Mouse (Mus musculus) left cerebral cortex, postnatal 4 days (tissue): ENCODE results near the gene Dapp1. TPM values are rescaled to one million over a fixed set of nuclear protein-coding genes. Genes with fewer than 3 reads are reported as not detected.
"Not testable (repeated sequence)": the region's sequence is repeated elsewhere in the genome, so short reads cannot be mapped to it uniquely, and the experiment has no call there.

ENCODE experiments used
- DNase-seq: peaks from one replicate; pipeline ENCODE4 v3.0.0-alpha.2; 2022
- intact Hi-C: fragments of 180-260 bp; cut with DNase I; formaldehyde crosslinking; loops from one replicate; pipeline ENCODE4 v1.15.1; 2025
- total RNA-seq, 2 experiments: library from RNA; stranded (reverse); gene quantifications; 2 replicates each; pipeline ENCODE4 v1.2.3; 2021

Dapp1 gene
- total RNA-seq, 2 experiments from 2014 or later: 4.7 to 4.8 TPM

DNA sequence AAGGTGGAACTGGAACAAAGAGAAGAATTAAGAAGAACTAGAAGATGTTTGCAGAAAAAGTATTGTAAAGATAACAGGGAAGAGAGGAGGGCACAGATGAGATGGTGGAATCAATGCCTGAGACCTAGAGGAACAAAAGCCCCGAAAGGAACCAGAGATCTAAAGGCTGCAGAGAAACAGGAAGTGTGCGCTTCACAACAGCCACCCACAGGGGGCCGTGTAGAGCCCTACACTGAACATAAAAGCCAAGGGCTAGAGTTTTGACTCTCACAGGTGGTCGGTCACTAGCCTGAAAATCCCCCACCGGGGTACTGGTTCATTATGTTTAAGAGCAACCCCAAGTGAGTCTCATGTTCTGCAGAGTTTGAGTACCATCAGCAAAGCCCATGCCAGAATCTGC is 11.0 kb upstream of the Dapp1 start:
- DNase-seq: no peak
- intact Hi-C loops: loop anchor here (5.0 kb wide), 1 partner anchor 150 kb away; the partner anchor contains the start of genes Mttp and Trmt10a

DNA sequence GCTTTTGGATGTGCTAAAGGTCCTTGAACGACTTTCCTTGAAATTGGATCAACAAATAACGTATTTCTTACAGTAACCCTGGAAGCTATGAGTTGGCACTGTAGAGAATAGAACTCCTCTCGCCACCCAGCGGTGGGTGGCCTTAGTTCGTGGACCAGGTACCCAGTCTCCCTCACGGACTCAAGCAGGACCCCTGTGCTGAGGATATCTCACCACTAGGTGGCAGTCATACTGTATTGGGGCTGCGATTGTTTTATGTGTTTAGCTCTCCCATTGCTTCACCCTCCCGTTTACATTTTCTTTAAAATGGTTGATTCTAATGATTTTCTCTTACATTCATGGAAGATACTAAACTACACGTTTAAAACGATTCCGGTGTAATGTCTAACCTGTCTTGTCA is 9.8 kb upstream of the Dapp1 start:
- intact Hi-C loops: loop anchor here (5.0 kb wide), 1 partner anchor 151 kb away; the partner anchor contains the start of genes Mttp and Trmt10a
- DNase-seq: peak; percentile 72

DNA sequence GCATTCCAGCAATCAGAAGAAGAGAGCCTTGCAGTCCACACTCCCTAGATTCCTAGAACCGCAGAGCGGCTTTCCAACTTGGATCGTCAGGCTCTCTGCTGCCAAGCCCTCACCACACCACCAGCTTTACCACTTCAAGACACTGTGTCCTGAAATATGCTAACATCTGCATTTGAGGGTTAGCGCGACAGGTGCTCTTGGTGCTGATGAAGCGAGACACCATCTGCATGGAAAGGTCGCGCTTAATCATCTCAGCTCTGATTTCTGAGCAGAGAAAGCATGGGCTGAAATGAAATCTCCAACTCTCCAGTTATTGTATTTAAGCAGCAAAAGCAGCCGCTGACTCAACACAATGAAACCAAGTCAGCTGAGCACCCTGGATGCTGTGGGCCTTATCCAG is 8.1 kb upstream of the Dapp1 start:
- no peak for DNase-seq
- intact Hi-C loops: no loop called here

DNA sequence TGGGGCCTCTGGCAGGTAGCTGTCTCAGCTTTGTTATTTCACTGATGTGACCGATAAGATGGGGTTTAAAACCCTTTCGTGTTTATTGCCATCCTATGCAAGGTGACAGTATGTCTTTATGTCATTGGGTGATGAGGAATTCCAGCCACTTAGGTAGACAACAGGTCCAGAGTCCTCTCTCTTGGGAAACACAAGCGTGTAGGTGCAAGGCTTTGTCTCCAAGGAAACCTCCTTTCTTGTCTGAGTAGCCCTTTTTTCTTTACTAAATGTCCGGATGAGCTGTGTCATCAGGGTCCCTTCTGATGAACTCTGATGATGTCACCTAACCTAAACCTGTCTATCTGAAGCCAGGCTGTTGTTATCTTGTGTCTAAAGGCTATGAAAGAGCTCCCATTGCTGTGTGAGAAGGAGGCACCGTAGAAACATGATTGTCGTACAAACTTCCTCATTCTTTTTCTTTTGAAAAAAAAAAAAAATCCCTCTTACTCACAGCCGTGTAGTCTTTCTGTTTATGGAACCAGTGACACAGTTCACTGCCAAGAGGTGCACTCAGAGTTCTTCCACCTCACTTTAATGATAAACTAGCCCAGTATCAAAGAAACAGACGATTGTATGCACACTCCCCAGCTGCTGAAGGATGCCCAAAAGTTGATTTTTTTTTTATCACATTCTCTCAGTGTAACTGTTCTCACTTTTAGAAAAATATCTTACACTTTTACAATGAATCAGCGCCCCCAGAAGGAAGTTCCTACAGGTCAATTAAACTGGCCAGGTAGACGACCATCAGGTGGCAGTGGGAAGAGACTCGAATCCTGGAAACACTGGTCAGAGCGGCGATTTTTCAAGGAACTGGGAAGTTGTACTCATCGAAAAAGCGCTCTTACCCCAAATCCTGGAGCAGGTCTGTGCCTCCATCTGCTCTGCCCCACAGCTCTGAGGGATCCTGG is 637 bp downstream of the Dapp1 start:
- no peak for DNase-seq
- intact Hi-C loops: no loop called here

DNA sequence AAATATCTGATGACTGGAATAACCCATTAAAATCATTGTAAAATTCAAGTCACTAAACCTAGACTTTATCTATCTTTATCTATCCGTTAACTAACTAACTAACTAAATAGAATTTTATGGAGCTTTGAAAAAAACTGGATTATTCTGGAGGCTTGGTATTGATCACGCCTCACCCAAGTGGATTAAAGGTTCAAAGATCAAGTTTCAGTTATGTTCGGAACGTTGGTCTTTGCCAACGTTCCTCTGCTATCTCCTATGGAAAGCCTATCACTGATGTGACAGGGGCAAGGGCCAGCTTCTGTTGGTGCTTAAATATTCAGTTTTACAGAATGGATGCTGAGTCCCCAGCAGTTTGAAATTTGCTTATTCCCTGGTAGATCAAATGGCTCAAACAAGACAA is 3.1 kb downstream of the Dapp1 start:
- intact Hi-C loops: no loop called here

DNA sequence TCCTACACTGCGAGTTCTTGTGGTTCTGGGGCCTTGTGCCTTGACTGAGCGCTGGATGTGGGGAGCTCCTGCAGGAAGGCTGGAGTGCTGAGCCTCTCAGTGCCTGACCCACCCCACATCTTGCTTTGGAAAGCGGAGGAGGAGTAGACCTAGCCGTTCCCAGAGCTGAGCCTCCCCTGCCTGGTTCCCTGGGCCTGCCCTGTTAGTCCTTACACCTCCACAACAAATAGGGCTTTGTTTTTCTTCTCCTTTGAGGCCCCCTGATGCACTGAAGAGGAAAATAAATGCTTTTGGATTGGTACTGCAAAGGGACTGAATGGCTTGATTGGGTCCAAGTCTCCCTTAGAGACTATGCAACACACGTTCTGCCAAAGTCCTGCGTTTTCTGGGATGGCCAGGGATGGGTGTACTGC is 3.7 kb downstream of the Dapp1 start:
- DNase-seq: no peak
- intact Hi-C loops: no loop called here

More for the DNA sequence above, 3.1 kb downstream of the Dapp1 start:
- DNase-seq: no peak

DNA sequence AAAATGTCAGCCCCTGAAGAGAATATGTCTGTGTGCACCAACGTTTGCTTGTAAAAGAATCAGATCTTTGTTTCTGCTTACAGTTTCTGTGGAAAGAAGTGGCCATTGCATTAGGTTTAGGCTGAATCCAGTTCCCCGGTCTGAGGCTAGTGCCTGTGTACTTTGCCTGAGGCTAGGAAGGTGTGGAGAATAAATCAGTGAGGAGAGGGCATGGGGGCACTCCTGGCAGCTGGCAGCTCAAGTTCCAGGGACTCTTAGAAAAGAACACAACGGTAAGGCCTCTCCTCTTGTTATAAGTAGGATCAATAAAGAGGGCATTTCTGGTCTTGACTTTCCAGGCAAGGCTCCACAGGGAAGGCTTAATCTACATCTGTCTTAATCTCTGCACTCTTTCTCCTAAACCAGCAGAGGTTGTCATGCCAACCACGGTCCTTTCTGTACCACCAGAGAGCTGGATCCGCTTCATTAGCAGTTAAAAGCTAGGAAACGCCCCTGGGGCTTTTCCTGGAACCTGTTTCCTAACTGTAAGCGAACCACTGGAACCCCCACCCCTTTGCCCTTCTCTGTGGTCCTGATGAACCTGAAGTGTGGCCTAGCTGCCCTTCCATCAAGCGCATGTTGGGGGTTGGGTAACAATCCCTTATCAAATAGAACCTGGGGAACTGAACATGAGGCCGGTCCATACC is 4.3 kb downstream of the Dapp1 start:
- intact Hi-C loops: no loop called here
- no peak for DNase-seq

DNA sequence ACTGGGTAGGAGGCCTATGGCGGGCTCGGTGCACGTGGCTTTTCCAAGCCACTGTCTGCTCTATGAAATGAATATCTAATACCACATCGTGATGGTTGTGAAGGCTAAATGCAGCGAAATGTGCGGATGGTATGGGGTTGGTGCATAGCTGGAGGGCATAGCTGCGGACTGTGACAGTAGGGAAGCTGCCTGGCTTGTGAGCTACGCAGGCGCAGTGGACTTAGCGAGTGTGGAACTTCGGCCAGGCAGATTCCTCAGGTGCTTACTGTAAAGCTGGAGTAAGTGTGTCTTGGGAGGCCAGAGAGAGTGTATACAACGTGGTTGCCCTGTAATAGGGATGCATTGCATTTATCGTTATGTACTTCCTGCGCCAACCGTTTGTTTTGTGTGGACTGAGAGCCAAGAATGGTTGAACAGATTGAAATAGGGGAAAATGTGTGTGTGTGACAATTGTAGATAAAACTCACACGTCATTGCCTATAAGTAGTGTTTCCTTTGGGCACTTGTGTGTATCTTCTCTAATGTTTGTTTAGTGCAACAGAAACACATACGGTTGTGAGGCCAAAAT is 5.4 kb downstream of the Dapp1 start:
- intact Hi-C loops: no loop called here
- no peak for DNase-seq

DNA sequence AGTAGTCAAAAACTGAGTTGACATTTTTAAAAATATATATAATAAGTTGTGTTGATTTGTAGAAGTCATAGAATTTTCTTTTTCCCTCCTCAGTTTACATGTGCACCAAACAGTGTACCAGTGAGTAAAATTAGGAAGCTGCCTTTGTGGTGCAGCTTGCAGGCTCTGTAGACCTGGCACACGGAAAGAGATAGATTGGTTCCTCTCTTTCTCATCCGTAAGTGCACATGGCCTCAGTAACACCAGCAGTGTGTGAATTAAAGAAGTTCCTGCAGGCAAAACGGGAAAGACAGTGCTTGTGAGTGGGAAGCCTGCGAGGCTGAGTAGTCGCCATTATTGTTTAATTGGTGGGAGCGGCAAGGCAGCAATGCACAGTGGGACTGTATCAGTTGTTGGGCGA is 5.9 kb downstream of the Dapp1 start:
- DNase-seq: no peak
- intact Hi-C loops: no loop called here

DNA sequence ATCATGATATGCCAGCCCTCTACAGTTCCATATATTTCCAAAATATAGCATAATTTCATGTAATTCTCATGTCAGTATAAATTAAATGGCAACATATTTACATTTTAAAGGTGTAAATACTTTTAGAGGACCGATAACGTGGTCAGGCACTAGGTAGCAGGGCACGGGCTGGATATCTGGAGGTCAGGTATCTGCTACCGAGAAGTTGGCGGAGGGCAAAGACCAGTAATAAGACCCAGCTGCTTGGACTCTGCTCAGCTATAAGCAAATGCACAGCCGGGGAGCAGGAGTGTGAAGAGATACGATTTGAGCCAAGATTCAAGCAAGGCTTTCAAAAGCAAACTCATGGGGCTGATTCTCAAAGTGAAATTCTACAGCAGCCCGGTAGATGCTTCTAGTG is 7.0 kb downstream of the Dapp1 start:
- intact Hi-C loops: no loop called here
- no peak for DNase-seq

DNA sequence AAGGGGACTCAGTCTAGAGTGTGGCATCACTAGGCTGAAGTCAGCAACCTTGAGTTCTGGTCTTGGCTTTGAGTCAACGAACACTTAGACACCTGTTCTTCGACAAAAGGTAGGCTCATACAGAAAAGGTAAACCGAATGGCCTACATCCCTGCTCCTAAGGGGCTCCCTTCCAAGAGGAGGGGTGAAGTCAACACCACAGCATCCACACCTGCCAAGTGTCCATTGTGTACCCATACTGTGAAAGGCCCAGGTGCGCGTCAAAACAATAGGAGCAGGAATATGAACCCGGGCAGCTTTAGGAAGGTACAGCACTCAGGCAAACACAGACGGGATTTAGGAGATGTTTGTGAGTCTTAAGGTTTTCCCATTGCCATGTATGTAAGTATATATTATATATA is 8.4 kb downstream of the Dapp1 start:
- intact Hi-C loops: no loop called here
- DNase-seq: no peak

DNA sequence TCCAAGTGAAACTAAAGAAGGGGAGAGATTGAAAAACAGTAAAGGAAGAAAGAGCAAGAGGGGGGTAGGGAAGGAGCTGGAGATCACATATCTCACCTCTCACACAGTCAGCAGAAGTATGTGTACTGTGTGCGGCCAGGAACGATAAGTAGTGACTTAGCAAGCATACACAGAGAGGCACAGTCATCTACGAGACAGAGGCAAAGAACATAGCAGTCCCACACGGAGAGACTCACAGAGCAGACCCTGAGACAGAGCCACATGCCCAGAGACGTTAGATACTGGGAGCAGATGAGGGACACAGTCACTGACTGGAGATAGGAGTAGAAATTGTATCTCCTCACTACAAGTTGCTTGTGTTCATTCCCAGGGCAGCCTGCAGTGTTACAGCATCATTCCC is 9.1 kb downstream of the Dapp1 start:
- intact Hi-C loops: no loop called here

DNA sequence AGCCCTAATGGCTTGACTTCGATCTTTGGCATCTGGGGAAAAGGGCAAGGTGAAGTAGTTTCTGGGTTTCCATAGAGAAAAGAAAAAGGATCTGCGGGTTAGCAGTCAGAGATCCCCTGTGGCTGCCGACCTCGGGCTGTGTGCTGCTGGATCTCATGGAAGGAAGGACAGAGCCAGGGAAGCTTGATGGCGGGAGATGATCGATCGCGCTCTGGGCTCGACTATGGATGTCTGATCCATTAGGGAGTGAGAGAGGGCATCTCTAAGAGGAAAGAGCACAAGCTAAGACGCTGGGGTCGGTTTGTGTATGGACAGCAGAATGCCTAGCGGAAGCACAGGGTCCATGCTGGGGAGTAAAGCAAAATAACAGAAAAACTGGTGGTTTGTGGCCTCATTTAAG is 11.4 kb downstream of the Dapp1 start:
- intact Hi-C loops: no loop called here
- DNase-seq: peak; percentile 39

More for the DNA sequence above, 9.1 kb downstream of the Dapp1 start:
- no peak for DNase-seq

DNA sequence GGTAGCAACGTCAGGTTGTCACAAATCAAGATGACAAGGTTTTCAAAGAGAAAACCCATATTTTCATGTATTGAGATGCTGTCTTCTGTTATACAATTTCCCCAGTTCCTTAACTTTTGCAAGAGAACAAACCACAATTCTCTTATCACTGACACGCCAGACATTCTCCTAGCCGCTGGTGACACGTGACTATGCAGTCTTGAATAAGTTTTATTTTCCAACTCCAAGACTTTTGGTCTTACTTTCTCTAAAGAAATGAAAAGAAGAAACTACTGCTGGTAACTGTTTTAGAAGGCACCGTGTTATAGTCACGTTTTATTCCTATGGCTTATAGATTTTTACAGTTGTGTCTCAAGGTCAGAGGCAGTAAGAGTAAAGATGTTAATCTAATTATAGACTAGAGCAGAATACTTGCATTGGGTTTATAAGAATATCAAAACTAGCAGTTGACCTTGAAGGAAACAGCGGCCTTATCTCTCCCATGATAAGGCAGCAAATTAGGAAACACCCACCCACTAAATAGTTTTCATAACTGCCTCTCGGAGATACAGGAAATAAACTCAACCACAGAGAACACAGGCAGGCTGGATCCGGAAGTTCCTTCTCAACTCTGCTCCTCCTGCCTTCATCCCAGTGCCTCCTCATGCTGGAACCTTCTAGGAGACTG is 12.4 kb downstream of the Dapp1 start:
- DNase-seq: no peak
- intact Hi-C loops: no loop called here

DNA sequence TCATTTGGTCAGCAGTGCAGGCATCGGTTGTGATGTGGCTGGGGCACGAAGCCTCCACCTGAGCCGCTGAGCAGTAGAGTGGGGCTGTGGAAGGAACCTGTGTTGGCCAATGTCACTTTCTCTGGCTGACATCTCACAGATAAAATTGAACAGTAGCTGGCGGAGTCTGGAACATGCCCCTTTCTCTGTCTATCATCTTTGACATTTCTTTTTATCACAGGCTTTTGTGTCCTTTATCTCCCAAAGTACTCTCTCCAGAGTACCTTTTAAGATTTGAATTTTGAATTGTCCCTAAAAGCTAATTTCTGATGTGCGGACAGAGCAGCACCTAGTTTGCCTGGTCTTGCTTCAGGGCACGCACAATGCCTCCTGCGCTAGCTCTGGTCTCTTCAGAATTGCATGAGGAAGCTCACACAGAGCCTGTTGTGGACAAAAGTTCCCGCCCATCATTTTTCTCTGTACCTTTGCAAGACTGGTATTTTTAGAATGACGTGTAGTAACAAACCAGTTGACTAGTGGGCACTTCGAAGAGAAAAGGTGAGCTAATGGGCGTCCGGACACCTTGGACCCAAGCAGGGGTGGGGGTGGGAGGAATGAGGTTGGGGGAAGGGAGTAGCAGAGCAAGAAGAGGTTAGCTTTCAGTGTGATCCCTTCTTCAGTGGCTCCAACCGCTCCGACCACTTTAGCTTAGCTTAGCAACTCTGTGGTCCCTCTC is 13.1 kb downstream of the Dapp1 start:
- intact Hi-C loops: no loop called here
- DNase-seq: no peak

DNA sequence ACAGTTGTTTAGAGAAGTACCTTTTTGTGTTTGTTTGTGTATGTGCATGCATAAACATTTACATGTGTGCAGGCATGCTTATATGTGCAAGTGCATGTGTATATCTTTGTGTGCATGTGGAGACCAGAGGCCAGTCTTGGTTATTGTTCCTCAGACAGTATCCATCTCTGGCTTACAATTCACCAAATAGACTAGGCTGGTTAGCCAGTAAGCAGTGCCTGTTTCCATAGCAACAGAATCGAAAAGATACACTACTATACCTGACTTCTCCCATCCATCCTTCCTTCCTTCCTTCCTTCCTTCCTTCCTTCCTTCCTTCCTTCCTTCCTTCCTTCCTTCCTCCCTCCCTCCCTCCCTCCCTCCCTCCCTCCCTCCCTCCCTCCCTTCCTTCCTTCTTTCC is 17.3 kb downstream of the Dapp1 start:
- intact Hi-C loops, DNase-seq: not testable (repeated sequence)

DNA sequence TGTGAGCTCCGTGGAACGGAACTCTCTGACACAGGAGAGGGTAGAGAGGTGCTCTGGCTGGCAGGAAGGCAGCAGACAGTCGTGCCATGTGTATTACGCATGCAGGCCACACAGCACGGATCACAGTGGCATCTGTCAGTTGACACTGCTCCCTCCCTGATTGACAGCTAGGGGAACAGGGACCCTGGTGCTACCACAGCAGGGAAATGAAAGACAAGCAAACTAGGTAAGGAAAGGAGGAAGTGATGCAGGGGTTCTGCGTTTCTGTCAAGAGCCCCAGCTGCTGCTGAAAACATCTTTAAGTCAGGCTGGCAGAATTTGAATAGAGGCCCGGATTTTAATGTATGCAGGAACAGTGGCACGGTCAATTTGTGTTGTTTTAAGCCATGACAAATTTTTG is 17.8 kb downstream of the Dapp1 start:
- no peak for DNase-seq
- intact Hi-C loops: no loop called here

DNA sequence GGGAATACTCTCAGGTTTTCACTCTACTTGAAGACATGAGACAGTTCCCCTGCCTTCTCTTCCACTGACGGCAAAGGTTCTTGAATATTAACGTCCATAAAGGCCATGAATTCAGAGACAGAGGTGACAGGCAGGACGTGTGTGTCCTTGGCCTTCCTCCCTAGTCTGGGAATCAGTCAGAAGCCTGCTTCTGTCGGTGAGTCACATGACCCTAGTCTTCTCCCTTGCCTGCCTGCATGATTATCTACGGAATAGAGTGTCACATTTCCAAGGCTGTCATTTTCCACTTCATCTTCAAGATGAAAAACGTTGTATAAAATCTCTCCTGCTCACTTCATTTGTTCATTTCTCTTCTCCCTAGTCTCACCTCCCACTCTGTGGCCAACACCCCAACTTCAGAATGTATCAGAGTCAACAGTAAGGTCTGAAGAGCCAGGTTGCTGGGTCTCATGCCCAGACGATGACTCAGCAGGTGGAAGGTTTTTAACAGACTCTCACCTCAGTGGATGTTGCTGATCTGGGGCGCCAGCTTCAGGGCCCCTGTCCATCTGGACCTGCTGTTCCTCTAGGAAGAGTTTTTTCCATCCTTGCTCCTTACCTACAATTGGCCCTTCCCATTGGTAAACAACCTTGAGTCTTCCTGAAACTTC is 19.5 kb downstream of the Dapp1 start:
- intact Hi-C loops: no loop called here
- no peak for DNase-seq

DNA sequence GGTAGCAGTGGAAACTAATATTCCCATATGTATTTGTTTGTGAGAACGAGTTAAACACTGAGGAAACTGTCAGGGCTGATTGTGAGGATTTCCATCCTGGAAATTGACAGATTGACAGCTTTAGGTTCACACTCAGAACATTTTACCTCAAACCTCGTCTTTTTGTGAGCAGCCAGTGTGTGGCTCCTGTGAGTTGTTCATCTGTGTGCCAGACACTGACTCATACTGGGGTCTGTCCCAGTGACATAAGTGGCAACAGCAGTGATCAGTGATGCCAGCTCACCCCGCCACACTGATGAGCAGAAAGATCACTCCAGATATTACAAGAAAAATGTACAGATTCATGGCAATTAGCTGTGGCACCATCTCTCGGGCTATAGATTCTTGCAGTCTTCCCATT is 21.9 kb downstream of the Dapp1 start:
- no peak for DNase-seq
- intact Hi-C loops: no loop called here

DNA sequence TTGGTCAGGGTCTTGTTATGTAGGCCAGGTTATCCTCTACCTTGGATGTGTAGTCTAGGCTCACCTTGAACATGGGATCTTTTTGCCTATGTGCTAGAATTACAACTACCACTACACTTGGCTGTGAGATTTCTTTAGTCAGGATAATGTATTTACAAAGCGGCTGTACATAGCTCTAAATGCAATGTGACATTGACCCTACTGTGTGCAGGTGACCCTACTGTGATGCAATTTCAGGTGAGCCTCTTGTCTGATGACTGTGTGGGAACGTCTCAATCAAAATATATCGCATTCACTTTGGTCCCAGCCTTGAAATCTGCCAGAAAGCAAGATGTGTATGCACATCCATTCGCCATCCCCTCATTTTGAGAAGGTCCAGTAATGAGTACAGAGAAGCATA is 23.0 kb downstream of the Dapp1 start:
- intact Hi-C loops: no loop called here
- no peak for DNase-seq
